Mouse (Mus musculus) CH12.LX (cell line): ENCODE data around the gene Adam34. TPM values are rescaled to one million over a fixed set of nuclear protein-coding genes. Genes with fewer than 3 reads are reported as not detected.
"Not testable (repeated sequence)": the region's sequence is repeated elsewhere in the genome, so short reads cannot be mapped to it uniquely, and the experiment has no call there.

Source experiments
- DNase-seq: peaks from one replicate; pipeline ENCODE4 v3.0.0-alpha.2; 2013; ENCODE audit errors: extremely low read depth
- H3K27ac ChIP-seq: 2 replicates; pipeline ENCODE4 v1.5.1; 2012; ENCODE audit warnings: low read depth, mild to moderate bottlenecking, control low read depth, moderate library complexity; ENCODE audit not compliant: insufficient read depth
- H3K27me3 ChIP-seq: replicated peaks from 2 replicates; pipeline ENCODE3; 2012; ENCODE audit warnings: inconsistent platforms
- H3K36me3 ChIP-seq, 2 experiments: replicated peaks in 1 of 2; 2 replicates each; pipeline versions ENCODE3 to v1.6.1; 2012; ENCODE audit warnings: inconsistent platforms in 1 of 2, low read length in 1 of 2, mild to moderate bottlenecking in 1 of 2, mixed read lengths in 1 of 2, moderate library complexity in 1 of 2; ENCODE audit not compliant: control insufficient read depth in 1 of 2, insufficient read depth in 1 of 2
- H3K4me1 ChIP-seq, 2 experiments: 2 replicates each; pipeline ENCODE4 v1.6.1; 2012; ENCODE audit warnings: inconsistent platforms in 1 of 2, moderate library complexity in 1 of 2; ENCODE audit not compliant: insufficient read depth in 2 of 2, control insufficient read depth in 1 of 2
- H3K4me2 ChIP-seq: 2 replicates; pipeline ENCODE4 v1.6.1; 2012; ENCODE audit warnings: low read depth, mild to moderate bottlenecking, control low read depth; ENCODE audit not compliant: poor library complexity, insufficient read depth, severe bottlenecking
- H3K4me3 ChIP-seq, 3 experiments: fragments of 150-350 bp in 1 of 3; sonication (generic) in 1 of 3; replicated peaks in 1 of 3; 2 replicates each; pipeline versions ENCODE3 to v1.5.1; 2011 to 2012; ENCODE audit warnings: low read depth in 2 of 3, low read length in 2 of 3, mild to moderate bottlenecking in 2 of 3, moderate library complexity in 2 of 3, control low read depth in 1 of 3, improper control_type of control experiment in 1 of 3, inconsistent platforms in 1 of 3, mixed read lengths in 1 of 3; ENCODE audit not compliant: poor library complexity in 1 of 3
- H3K79me2 ChIP-seq: replicated peaks from 2 replicates; pipeline ENCODE4 v1.6.1; 2012; ENCODE audit warnings: mild to moderate bottlenecking, moderate library complexity; ENCODE audit not compliant: control insufficient read depth, poor library complexity, insufficient read depth, severe bottlenecking; ENCODE audit errors: extremely low read depth
- H3K9ac ChIP-seq: 2 replicates; pipeline ENCODE4 v1.6.1; 2012; ENCODE audit warnings: low read depth, mild to moderate bottlenecking, control low read depth, moderate library complexity; ENCODE audit not compliant: insufficient read depth
- H3K9me3 ChIP-seq: replicated peaks from 2 replicates; pipeline ENCODE3; 2012; ENCODE audit warnings: low read length, inconsistent platforms, mixed read lengths
- BHLHE40 ChIP-seq: IDR thresholded peaks from 2 replicates; pipeline ENCODE4 v1.6.1; 2011; ENCODE audit warnings: mild to moderate bottlenecking, low read depth, low read length, improper control_type of control experiment
- MXI1 ChIP-seq: IDR thresholded peaks from 2 replicates; pipeline ENCODE4 v1.6.1; 2011; ENCODE audit warnings: mild to moderate bottlenecking, low read depth, low read length, improper control_type of control experiment
- MYC ChIP-seq: IDR thresholded peaks from 2 replicates; pipeline ENCODE4 v1.6.1; 2011; ENCODE audit warnings: low read depth, mild to moderate bottlenecking, improper control_type of control experiment, low read length
- SIN3A ChIP-seq: IDR thresholded peaks from 2 replicates; pipeline ENCODE4 v1.6.1; 2012; ENCODE audit warnings: low read length, improper control_type of control experiment, inconsistent platforms
- ZKSCAN1 ChIP-seq: IDR thresholded peaks from 2 replicates; pipeline ENCODE4 v1.6.1; 2012; ENCODE audit warnings: low read depth, inconsistent platforms, low read length, improper control_type of control experiment, borderline replicate concordance
- dilution Hi-C: fragments of 300-500 bp; cut with MboI; formaldehyde crosslinking; loops from 2 replicates; pipeline ENCODE4 v1.14.3; 2020; ENCODE audit warnings: low sequenced_read_pairs; ENCODE audit not compliant: extremely low pct_unique_long_range_greater_than_20kb, extremely low pct_ligation_motif_present
- in situ Hi-C: fragments of 300-500 bp; cut with MboI; formaldehyde crosslinking; loops from 3 replicates; pipeline ENCODE4 v1.14.3; 2019; ENCODE audit warnings: low sequenced_read_pairs, low pct_ligation_motif_present, low pct_unique_long_range_greater_than_20kb, mixed read lengths
- polyA plus RNA-seq: library from polyadenylated mRNA; unstranded; fragments of >175 nt; gene quantifications from 2 replicates; pipeline ENCODE4 v1.2.1, GENCODE M21; 2012; ENCODE audit warnings: low read depth; ENCODE audit not compliant: insufficient read length
- total RNA-seq, 2 experiments: library from RNA; depleted of rRNA; stranded (reverse); fragments of 300-350 nt in 1 of 2; fragments of >200 nt in 1 of 2; gene quantifications; 2 replicates each; pipeline ENCODE4 v1.2.3; 2012 to 2014

Gene Adam34
- total and polyA plus RNA-seq, 3 experiments: not detected

DNA sequence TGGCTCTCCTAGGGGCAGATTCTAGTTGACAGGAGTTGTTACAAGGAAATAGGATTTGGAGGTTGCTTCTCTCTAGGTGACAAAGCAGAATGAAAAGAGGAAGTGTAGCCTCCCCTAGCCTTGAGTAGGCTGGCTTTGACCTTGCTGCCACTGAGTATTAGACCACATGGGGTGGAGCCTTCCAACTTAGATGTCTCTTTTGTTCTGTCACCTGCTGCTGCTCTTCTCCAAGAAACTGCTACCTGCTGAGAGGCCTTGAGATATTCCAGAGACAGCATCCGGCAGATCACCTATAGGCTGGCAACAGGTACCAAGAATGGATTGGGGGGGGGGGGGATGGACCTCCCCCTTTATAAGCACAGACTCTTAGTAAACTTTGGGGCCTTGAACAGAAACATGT lies 93.8 kb downstream of the Adam34 start:
- no peaks in the 10 kb centered on the region for H3K36me3 ChIP-seq
- peaks cover 22% of the 10 kb centered on the region for H3K9me3 ChIP-seq
- no peak for DNase-seq
- dilution Hi-C loops: no loop called here
- in situ Hi-C loops: no loop called here
- H3K9ac ChIP-seq: no peak overlapping the region
- no peaks in the 10 kb centered on the region for H3K4me1 ChIP-seq
- no peak overlapping the region for H3K4me3 ChIP-seq
- no peak overlapping the region for H3K27ac ChIP-seq
- H3K79me2 ChIP-seq: no peaks in the 10 kb centered on the region
- H3K27me3 ChIP-seq: no peaks in the 10 kb centered on the region
- no peak overlapping the region for H3K4me2 ChIP-seq
- TF ChIP-seq ZKSCAN1 (no peak), MYC (no peak), SIN3A (no peak), MXI1 (no peak), BHLHE40 (no peak)

DNA sequence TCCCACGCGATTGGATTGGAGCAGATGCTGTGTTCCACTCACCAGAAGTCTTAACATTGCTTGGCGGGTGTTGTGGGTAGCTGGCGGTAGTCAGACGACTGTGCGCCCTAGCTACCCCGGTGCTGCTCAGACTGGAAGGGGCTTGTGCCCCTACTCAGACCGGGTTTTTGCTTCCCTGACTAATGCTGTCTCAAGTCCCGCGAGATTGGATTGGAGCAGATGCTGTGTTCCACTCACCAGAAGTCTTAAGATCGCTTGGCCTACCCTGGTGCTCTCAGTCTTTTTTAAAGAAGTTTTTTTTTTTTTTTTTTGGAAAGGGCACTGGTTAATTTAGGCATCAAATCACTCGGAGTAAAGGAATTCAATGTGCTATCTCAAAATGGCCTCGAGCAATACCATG lies 106.2 kb downstream of the Adam34 start:
- H3K36me3 ChIP-seq, H3K4me3 ChIP-seq, H3K9ac ChIP-seq, H3K27me3 ChIP-seq, H3K27ac ChIP-seq, H3K4me1 ChIP-seq, DNase-seq, H3K4me2 ChIP-seq, dilution Hi-C loops, H3K79me2 ChIP-seq, in situ Hi-C loops: not testable (repeated sequence)
- peaks cover 11% of the 10 kb centered on the region for H3K9me3 ChIP-seq

GRCm38 (mm10) chr8:43603166-43603565 lies 106.7 kb downstream of the Adam34 start:
- H3K4me3 ChIP-seq, DNase-seq, H3K4me2 ChIP-seq, H3K27me3 ChIP-seq, H3K27ac ChIP-seq, H3K79me2 ChIP-seq, H3K36me3 ChIP-seq, H3K9ac ChIP-seq, H3K4me1 ChIP-seq, dilution Hi-C loops, in situ Hi-C loops: not testable (repeated sequence)
- H3K9me3 ChIP-seq: peaks cover 11% of the 10 kb centered on the region

Other genes with a start within 250 kb of the Adam34 start
- not detected in 2 replicates for gene Adam26b, start 181.9 kb downstream of the Adam34 start, total RNA-seq (2012; rRNA removed)
- gene Adam26b, start 181.9 kb downstream of the Adam34 start, total RNA-seq (2014; rRNA removed): not detected in 2 replicates
- not detected in 2 replicates for gene Adam26b, start 181.9 kb downstream of the Adam34 start, polyA plus RNA-seq
- not detected in 2 replicates for gene Adam26a, start 133.3 kb downstream of the Adam34 start, total RNA-seq (2012; rRNA removed)
- gene Adam26a, start 133.3 kb downstream of the Adam34 start, total RNA-seq (2014; rRNA removed): not detected in 2 replicates
- not detected in 2 replicates for gene Adam26a, start 133.3 kb downstream of the Adam34 start, polyA plus RNA-seq
- gene Gm5346, start 82.8 kb downstream of the Adam34 start, total RNA-seq (2012; rRNA removed): not detected in 2 replicates
- gene Gm5346, start 82.8 kb downstream of the Adam34 start, total RNA-seq (2014; rRNA removed): not detected in 2 replicates
- gene Gm5346, start 82.8 kb downstream of the Adam34 start, polyA plus RNA-seq: not detected in 2 replicates